In genomic region chr6:6260917-6261316, GRCm38 (mm10) we compare ENCODE assay signal across 28 mouse cellular contexts. TPM values are rescaled to one million over a fixed set of nuclear protein-coding genes. Genes with fewer than 3 reads are reported as not detected.
DNase-seq lines count a peak whose midpoint lies in the region; ATAC-seq lines count a peak whose summit lies in the region.
"Had no signal": no experiment of that assay in that cellular context is flagged by ENCODE, and none has a peak within 500 bp of the region (broad histone marks: within the 10 kb centered on the region; RNA-seq: fewer than 3 reads in every experiment).

No protein-coding gene starts in this region.

- no peaks in the 10 kb centered on the region for H3K4me1 ChIP-seq in embryonic facial prominence, embryonic 12.5 days
- no peaks in the 10 kb centered on the region for H3K4me1 ChIP-seq in embryonic facial prominence, embryonic 10.5 days
- H3K4me1 ChIP-seq: forebrain, embryonic 12.5 days; hindbrain, embryonic 10.5 days; intestine, embryonic 15.5 days; midbrain, embryonic 15.5 days; neural tube, embryonic 13.5 days had no signal

- H3K9me3 ChIP-seq in embryonic facial prominence, embryonic 12.5 days: no peaks in the 10 kb centered on the region
- H3K9me3 ChIP-seq in embryonic facial prominence, embryonic 10.5 days: no peaks in the 10 kb centered on the region
- H3K9me3 ChIP-seq: forebrain, embryonic 12.5 days; G1E; hindbrain, embryonic 10.5 days; intestine, embryonic 15.5 days; midbrain, embryonic 15.5 days; neural tube, embryonic 13.5 days had no signal

- 0 out of 2 replicates have a peak overlapping the region, but pooled peaks have one; percentile 31 for H3K27ac ChIP-seq in embryonic facial prominence, embryonic 12.5 days
- no peak overlapping the region for H3K27ac ChIP-seq in embryonic facial prominence, embryonic 10.5 days (replicated peaks)
- H3K27ac ChIP-seq: forebrain, embryonic 12.5 days; gastrocnemius, adult 2 months; hindbrain, embryonic 10.5 days; intestine, embryonic 15.5 days; left cerebral cortex, adult 2 months; liver, embryonic 14.5 days; midbrain, embryonic 15.5 days; neural tube, embryonic 13.5 days had no signal

- no peak overlapping the region for H3K4me2 ChIP-seq in embryonic facial prominence, embryonic 12.5 days (replicated peaks)
- H3K4me2 ChIP-seq: forebrain, embryonic 12.5 days; heart, embryonic 12.5 days; intestine, embryonic 15.5 days; lung, embryonic 14.5 days; midbrain, embryonic 15.5 days; neural tube, embryonic 13.5 days had no signal

- DNase-seq in embryonic facial prominence, embryonic 10.5 days (ENCODE audit: low spot score): no peak
- DNase-seq in embryo, embryonic 11 days: peak; percentile 41
- peak; percentile 70 for DNase-seq in fibroblast of lung, adult 2 months (ENCODE audit: low read depth)
- peak; percentile 55 for DNase-seq in mesoderm, embryonic 11.5 days (ENCODE audit: low read depth, low spot score)
- DNase-seq in thymus, postnatal 10 days (ENCODE audit: low spot score in 2 of 2): no peak
- DNase-seq in spleen, adult 12 weeks (ENCODE audit: low spot score): no peak
- DNase-seq: adrenal gland, adult 2 months; cerebellum, adult 11-12 months; gastrocnemius, adult 2 months; heart, postnatal 10 days; lung, embryonic 14.5 days; lung, postnatal 4 days; retina, postnatal 1 day; right cerebral cortex, postnatal 25 days; thymus, postnatal 14 days had no signal

- H3K27me3 ChIP-seq in embryonic facial prominence, embryonic 12.5 days: no peaks in the 10 kb centered on the region
- H3K27me3 ChIP-seq in embryonic facial prominence, embryonic 10.5 days (replicated peaks; ENCODE audit: low read depth, poor library complexity, severe bottlenecking): no peaks in the 10 kb centered on the region
- H3K27me3 ChIP-seq: CH12.LX; forebrain, embryonic 12.5 days; heart, embryonic 12.5 days; intestine, embryonic 15.5 days; midbrain, embryonic 15.5 days; neural tube, embryonic 13.5 days had no signal

- H3K4me3 ChIP-seq in embryonic facial prominence, embryonic 12.5 days: no peak overlapping the region
- H3K4me3 ChIP-seq in embryonic facial prominence, embryonic 10.5 days: no peak overlapping the region
- H3K4me3 ChIP-seq: forebrain, embryonic 12.5 days; gastrocnemius, adult 2 months; heart, embryonic 12.5 days; hindbrain, embryonic 10.5 days; intestine, embryonic 15.5 days; left cerebral cortex, adult 2 months; midbrain, embryonic 15.5 days; myocyte; neural tube, embryonic 13.5 days had no signal

- H3K9ac ChIP-seq in embryonic facial prominence, embryonic 12.5 days: no peak overlapping the region
- H3K9ac ChIP-seq: forebrain, embryonic 12.5 days; heart, embryonic 12.5 days; intestine, embryonic 15.5 days; liver, embryonic 14.5 days; lung, embryonic 14.5 days; midbrain, embryonic 15.5 days; neural tube, embryonic 13.5 days had no signal

- no peaks in the 10 kb centered on the region for H3K36me3 ChIP-seq in embryonic facial prominence, embryonic 12.5 days
- H3K36me3 ChIP-seq in embryonic facial prominence, embryonic 10.5 days (replicated peaks): no peaks in the 10 kb centered on the region
- H3K36me3 ChIP-seq: forebrain, embryonic 12.5 days; G1E; heart, embryonic 12.5 days; hindbrain, embryonic 10.5 days; intestine, embryonic 15.5 days; midbrain, embryonic 15.5 days; neural tube, embryonic 13.5 days had no signal

- no peak for ATAC-seq in embryonic facial prominence, embryonic 12.5 days (ENCODE audit: insufficient number of reproducible peaks, insufficient read depth, low FRiP score, low TSS enrichment)
- ATAC-seq: hindbrain, embryonic 16.5 days; intestine, embryonic 15.5 days; midbrain, embryonic 15.5 days had no signal

- WGBS in embryonic facial prominence, embryonic 12.5 days: 38% methylated on average over 4 of the region's 4 CpGs
- 60% methylated on average over 4 of the region's 4 CpGs for WGBS in embryonic facial prominence, embryonic 10.5 days

RNA-seq across cellular contexts. Expression of gene Slc25a13, which starts 43.9 kb away (rescaled TPM):
- 26.3 and 26.4 TPM in 2 replicates for polyA plus RNA-seq in embryonic facial prominence, embryonic 12.5 days (2016; fragmentation: Nextera tagmentation; extraction: Ambion mirVana)
- 55.2 and 57.2 TPM in 2 replicates for polyA plus RNA-seq in embryonic facial prominence, embryonic 10.5 days (2016; fragmentation: Nextera tagmentation; extraction: Ambion mirVana)

Comparison
In these comparisons a context has a peak if more than half of its experiments do, and no peak if none do; other contexts are left out.
1. DNase-seq: peak in embryo, embryonic 11 days (single experiment), fibroblast of lung, adult 2 months (single experiment) and mesoderm, embryonic 11.5 days (single experiment); none in embryonic facial prominence, embryonic 10.5 days (single experiment), thymus, postnatal 10 days (0 of 2) and spleen, adult 12 weeks (single experiment).